Mouse (Mus musculus): ENCODE results near the gene Tmem273.

Tmem273 gene

GRCm38 (mm10) chr14:32814961-32815360 lies 29.2 kb downstream of the Tmem273 start:
- DNase-seq, result no peak

DNA sequence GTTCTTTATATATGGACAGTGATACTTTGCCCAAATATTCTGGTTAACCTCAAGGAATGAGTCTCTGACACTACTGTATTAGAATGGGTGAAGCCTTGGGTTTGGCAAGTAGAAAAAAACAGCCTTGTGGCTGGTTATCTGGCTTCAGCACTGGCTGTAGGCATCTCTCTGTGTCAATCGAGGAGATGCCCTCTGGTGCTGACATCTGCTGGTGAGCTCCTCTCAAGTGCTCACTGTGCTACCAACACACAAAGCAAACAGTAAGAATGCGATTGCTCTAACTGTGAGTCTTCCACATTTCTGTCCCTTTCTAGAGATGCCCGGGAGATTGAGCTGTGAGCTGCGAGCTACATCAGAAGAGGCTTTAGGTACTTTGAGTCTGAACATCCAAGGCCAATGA lies 30.8 kb downstream of the Tmem273 start:
- no peak for DNase-seq

DNA sequence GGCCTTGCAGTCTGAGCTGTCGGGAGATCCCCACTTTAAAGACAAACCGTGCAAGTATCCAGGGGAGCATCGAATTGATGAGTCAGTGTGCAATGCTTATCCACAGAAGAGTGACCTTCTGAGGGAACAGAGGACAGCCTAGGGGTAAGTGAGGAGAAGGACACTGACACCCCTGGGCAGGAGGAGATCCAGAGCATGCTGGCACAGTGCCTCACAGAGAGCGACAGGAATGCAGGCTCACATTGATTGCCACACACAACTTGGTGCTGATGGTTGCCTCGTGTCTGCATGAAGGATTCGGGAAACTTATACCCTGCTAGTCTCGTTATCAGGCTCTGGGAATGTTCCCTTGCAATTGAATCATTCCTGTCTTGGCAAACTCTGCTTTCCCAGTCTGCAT lies 31.5 kb downstream of the Tmem273 start:
- no peak for DNase-seq

DNA sequence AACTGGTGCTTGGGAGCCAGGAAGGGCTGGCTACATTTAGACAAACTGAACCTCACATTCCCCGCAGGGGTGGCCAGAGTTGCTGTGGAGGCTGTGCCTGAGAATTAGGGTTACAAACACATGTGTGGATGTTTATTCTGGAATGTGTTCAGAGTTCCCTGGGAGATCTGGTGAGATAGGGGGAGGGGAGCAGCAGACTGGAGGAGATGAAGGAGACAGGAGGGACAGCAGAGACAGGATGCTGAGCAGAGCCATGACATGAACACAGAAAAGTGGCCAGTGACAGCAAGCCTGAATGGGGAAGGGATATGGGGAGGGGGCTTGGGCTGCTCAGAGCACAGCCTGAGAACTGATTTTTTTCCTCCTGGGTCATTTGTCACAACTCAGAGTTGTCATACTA lies 33.5 kb downstream of the Tmem273 start:
- DNase-seq, result no peak

- no peak for DNase-seq
These were observed 37.0 kb downstream of the Tmem273 start for GRCm38 (mm10) chr14:32822812-32823211.

- no peak for DNase-seq
These were observed 38.1 kb downstream of the Tmem273 start for GRCm38 (mm10) chr14:32823861-32824260.

- no peak for DNase-seq
These were observed 38.7 kb downstream of the Tmem273 start for GRCm38 (mm10) chr14:32824267-32825150.

- DNase-seq, result no peak
These were observed 39.8 kb downstream of the Tmem273 start for GRCm38 (mm10) chr14:32825426-32826032.

DNA sequence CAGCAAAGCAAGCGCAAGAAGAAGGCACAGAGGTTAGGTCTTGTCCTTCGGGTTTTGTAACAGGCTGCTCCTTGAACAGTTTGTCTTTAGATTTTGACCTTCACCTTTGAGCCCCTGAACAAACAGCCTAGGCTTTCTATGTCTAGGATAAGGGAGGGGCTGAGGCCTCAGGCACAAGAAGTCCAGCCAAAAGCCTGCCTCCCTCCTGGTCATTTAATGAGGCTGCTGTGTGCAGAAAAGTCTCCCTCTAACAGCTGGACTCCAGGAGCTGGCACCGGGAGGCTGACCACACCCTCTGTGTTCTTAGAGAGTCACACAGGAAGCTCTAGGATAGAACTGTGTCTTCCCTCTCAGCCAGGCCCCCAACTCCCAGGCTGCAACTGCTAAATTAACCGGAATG lies 41.4 kb downstream of the Tmem273 start:
- DNase-seq, result no peak

GRCm38 (mm10) chr14:32827994-32828650 lies 42.4 kb downstream of the Tmem273 start:
- DNase-seq, result no peak

- no peak for DNase-seq
These were observed 48.1 kb downstream of the Tmem273 start, which contains the start of gene Fam170b for GRCm38 (mm10) chr14:32833847-32834246. Gene Fam170b, plus strand, starts transcription at chr14:32833962.

DNA sequence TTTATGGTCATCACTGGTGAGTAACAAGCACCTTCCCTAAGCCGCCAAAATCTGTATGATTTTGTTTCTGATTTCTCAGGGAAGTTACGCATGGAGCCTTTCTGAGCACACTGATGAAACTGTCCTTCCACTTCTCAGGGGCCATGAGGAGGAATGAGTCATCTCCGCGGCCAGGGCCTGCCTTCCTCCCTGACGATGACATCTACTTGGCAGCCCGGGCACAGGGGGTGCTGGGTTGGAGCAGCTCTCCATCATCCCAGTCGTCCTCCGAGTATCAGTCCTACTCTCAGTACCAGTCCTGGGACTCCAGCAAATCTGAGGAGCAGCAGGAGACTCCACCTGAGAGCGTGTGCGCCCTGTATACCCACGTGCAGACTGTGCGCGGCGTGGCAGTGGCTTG lies 49.4 kb downstream of the Tmem273 start:
- DNase-seq, result no peak

DNA sequence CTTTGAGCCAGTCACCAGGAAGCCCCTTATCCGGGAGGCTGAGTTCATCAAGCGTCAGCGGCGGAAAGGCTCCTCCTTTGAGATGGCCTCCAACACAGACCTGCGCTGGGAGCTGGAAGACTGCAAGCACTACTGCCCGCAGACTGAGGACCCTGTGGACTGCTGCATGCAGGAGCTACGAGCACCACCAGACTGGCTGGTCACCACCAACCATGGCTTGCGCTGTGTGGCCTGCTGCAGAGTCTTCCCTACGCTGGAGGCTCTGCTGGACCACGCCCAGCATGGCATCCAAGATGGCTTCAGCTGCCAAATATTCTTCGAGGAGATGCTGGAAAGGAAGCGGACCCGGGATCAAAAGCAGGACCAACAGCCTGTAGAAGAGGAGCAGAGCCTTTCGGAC lies 49.8 kb downstream of the Tmem273 start:
- DNase-seq, result no peak

DNA sequence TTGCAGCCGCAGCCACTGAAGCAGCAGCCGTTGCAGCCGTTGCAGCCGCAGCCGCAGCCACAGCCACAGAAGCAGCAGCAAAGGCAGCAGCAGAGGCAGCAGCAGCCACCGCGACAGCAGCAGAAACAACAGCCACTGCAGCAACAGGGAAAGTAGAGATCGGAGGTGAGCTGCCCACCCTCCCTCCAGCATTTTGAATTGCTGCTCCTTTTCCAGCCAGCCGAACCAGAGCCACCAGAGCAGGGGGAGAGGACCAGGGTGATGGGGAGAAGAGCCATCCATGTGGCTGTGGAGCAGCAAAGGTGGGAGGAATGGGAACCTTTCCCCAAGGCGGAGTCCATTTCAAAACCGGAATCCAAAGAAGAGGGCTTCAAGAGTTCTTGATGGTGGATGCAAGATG lies 50.4 kb downstream of the Tmem273 start:
- no peak for DNase-seq

DNA sequence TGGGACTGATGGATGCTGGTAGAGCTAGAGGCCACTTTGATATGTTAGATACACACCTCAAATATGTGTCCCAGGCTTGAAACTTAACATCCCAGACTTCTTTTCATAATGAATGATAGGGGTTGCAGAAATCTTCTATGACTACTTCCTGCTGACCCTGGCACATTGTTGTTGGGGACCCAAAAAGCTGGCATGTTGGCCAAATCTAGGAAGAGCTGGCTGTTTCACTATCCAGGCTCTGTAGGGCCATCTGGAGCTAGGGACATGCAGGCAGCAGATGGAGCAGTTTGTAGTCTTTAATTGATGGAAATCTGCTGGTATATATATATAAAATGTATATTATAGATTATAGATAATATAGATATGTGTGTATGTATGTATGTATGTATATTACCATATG lies 56.3 kb downstream of the Tmem273 start:
- no peak for DNase-seq

GRCm38 (mm10) chr14:32854059-32854458 lies 68.3 kb downstream of the Tmem273 start:
- no peak for DNase-seq

- no peak for DNase-seq
These were observed 70.5 kb downstream of the Tmem273 start for GRCm38 (mm10) chr14:32856246-32856645.

- DNase-seq, result no peak
These were observed 71.0 kb downstream of the Tmem273 start, which contains the start of gene Vstm4 for GRCm38 (mm10) chr14:32856681-32857328. Gene Vstm4, plus strand, starts transcription at chr14:32856756.

- DNase-seq, result no peak
These were observed 72.6 kb downstream of the Tmem273 start for GRCm38 (mm10) chr14:32858361-32858760.

GRCm38 (mm10) chr14:32858941-32859510 lies 73.3 kb downstream of the Tmem273 start:
- DNase-seq, result no peak

- no peak for DNase-seq
These were observed 74.2 kb downstream of the Tmem273 start for GRCm38 (mm10) chr14:32859831-32860569.

DNA sequence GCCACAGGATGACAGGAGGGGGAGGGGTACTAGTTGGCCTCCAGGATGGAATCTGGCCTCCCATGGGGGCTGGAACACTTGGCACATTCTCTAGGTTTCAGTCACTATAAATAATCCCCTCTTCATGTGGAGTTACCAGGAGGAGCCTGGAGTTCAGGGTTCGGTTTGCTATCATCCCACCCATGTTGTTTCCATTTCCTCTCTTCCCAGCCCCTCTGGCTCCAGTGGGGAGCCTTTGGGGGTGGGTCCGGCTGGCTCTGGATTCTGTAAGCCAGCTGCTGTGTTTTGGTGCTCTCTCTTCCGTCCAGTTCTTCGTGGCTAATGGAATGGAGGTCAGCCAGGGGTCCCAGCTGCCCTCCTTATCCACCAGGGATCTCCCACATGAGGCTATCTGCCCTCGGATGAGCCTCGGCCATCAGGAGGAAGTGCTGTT lies 75.4 kb downstream of the Tmem273 start:
- DNase-seq, result no peak

Measured in thymus, postnatal 14 days (tissue).